Mouse (Mus musculus) lung, postnatal 4 days (tissue): ENCODE measurements at regions not wholly inside any gene's neighbourhood (a gene's known extent, or its start where the extent isn't known, plus 50 kb on each side); places are given as distances from the start of the nearest gene placed in this dataset.

Source experiments
- DNase-seq, 2 experiments: peaks; one replicate each; pipeline ENCODE4 v3.0.0; 2021

DNA sequence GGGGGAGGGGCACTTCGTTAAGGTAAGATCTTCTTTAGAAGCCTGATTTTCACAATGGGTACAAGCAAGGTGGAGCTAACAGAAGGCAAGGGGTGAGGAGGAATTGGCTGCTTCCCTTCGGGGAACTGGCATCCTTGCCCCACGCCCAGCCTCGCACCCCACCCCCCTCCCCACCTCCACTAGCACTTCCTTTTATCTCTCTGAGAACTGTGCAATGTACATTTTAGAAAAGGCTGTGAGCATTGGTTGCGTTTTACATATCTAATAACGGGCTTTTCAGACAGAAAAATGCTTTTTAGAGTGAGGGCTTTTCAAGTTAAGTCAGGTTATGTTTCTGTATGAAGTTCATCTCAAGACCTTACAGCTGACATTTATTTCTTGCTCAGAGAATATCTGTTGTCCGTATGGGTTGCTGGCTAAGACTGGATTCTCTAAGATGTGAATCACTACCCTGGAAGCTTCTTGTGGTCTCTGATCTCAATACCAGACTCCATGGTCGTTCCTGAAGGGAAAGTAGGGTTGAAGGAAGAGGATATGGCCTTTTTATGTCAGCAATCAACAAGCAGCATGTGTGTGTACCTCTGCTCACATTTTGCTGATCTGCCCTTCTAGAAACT is 199.1 kb downstream of the Klf6 start:
- no peak for DNase-seq

DNA sequence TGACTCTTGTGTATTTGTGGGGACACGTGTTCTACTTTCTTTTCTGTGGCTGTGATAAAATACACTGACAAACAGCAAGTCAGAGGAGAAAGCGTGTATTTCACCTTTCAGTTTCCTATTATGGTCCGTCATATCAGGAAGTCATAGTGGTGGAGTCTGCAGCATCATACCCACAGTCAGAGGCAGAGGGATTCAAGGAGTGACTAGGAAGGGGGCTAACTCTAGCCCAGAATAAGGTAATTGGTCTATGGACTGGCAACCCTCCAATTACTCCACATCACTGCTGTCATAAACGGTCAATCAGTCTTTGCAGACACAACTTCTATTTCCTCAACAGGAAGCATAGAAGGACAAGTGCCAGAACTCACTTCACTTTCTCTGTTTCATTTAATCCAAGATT is 201.0 kb downstream of the Klf6 start:
- no peak for DNase-seq

DNA sequence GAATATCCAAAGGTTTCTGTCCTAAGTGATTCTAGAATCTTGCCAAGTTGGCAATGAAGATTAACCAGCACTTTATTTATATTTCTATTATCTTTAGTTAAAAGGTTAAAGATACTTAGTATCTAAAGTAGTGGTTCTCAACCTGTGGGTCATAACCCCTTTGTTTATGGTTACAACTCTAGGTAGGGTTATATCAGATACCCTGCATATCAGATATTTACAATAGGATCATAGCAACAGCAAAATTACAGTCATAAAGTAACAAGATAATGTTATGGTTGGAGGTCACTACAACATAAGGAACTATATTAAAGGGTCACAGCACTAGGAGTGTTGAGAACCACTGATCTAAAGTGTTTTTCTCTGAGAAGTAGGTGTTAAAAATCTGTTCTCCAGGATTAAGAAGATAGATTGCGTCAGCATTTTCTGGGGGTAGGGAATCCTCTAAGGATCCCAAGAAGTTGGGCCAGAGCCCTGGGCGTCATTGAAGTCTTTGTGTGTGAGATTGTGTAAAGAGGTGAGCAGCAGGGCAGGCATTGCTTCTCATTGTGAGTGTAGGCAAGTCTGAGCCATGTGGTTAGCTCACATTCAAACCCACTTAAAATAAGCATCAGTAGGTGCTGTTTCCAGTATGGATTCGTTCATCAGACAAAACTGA is 201.6 kb downstream of the Klf6 start:
- no peak for DNase-seq

DNA sequence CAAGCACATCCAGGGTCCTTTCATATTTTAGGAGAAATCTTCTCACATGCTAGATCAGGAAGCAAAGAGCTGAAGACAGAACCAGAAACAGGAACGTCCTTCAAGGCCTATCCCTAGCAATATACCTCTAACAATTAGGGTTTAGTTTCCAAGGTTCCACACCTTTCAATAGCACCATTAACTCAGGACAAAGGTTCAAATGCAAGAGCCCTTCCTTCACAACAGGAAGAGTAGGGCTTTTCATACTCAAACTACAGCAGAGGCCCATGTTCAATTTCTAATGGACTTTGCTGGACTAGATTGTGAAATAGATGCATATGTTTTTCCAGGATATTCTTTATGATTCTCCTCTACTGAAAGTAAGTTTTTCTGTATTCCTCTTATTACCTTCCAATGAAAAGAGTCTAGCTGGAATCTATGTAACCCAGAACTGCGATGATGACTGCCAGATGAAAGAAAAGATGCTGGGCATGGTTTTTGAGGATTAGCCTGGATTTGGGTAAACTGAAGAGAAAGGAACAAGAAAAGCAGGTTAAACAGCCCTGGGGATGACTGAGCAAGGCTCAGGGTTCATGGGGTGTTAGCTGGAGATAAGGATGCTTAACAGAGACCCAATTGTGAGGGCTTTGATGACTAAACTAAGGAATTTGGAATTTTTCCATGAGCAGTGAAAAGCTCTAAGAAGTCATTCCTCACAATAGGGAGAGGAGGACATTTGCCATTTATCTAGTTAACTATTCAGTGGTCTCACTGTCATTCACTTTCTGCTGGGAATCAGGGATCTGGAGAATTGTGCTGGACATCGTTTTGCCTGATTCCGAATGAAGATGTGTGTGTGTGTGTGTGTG is 215.9 kb downstream of the Klf6 start:
- no peak for DNase-seq

DNA sequence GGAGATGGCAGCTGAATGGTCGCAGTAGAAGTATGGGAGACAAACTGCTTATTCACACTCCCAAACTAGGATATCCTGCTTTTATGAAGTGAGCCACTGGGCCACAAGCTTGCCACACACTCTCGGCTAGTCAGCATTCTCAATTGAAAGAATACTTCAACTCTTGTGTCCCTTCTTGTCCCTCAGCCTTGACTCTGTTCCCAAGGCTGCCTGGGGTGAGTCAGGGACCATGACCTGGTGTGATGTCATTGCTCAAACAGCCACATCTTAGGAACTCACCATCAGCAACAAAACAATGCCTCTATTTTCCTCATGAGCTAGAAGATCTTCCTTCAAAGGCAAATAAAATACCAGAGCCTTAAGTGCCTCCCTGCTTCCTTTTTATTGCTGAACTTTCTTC is 224.6 kb downstream of the Klf6 start:
- DNase-seq = no peak

DNA sequence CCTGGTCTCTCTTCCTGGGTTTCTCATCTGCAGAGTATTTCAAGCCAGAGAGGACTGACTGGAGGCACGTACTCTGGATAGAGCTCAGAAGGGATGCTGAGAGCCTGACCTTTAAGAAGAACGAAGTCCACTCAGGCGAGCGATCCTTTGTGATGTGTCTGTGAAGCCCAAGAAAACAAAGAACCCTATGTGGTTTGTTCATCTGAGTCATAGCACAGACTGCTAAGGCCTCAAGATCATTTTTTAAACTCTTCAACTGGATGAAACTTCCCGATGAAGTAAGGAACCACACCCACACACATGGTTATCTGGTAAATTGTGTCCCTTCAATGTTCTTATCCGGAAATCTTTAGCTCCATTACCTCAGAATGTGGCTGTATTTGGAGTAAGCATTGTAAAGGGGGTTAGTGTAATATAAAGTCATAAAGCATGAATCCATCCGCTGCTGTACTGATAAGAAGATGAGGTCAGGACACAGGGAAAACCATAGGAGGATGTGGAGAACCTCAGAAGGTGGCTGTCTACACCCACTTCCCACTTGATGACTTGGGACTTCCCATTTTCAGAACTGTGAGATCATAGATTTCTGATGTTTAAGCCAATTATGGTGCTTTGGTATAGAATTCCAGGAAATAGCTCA is 247.9 kb downstream of the Klf6 start:
- DNase-seq = no peak

DNA sequence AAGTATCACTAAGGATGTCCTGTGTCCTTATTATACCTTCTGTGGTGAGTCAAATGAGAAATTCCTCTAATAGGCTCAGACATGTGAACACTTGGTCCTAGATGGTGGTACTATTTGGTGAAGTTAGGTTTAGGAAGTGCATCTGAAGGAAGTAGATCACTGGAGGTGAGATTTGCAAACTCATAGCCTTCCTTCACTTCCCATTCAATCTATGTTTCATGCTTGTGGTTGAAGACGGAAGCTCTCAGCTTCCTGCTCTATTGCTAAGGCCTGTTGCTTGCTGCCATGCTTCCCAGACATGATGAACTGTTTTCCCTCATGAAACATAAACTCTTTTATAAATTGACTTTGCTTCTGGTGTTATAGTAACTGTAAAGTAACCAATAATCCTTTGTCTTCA is 258.4 kb downstream of the Klf6 start:
- DNase-seq = no peak

DNA sequence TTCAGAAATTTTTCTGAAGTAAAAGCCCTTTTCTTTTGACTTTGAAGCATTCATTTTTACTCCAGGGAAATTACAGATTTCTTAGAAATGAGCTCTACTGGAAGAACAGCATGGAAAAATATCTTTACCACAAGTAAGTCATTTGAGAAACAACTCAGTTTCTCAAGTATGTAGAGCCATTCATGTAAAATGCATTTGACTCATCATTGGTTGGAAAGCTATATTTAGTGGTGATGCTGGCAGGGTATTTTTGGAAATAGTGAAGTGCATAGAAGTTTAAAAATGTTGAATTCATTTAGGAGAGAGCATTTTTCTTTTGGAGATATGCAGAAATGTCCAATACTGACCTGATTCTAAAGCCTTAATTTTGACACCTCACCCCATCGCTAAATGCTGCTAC is 266.0 kb downstream of the Klf6 start:
- no peak for DNase-seq

DNA sequence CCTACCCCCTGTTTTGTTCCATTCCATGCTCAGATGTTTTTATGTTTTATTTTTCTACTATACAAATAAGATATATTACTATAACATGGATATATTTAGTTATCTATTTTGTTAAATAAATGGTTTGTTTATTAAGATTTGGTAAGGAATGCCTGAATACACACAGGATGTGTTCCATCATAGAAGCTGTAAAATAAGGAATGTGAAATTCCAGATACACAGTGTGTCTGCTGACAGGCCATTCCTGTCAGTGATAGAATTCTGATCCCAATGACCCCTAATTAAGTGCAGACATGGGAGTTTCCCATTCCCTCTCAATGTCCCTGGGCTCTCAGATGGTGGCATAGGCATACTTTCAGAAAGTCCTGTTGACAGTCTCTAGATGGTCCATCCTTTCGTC is 267.6 kb downstream of the Klf6 start:
- DNase-seq = no peak

DNA sequence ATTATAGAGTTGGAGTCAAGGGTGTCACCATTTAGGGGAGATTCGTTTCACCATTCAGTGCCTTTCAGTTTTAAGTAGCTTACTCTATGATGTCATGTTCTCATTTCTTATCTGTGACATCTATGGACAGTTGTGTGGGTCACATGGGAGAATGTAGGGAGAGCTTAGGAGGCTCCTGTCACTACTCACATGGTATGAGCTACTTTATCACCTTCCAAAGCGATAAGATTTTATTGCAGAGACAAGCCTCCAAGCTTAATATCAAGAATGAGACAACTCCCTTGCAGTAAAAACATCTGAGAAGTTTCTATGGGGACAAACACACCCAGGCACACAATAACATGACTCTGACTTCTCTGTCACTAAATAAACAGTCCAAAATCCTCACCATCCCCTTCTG is 270.1 kb downstream of the Klf6 start:
- no peak for DNase-seq

DNA sequence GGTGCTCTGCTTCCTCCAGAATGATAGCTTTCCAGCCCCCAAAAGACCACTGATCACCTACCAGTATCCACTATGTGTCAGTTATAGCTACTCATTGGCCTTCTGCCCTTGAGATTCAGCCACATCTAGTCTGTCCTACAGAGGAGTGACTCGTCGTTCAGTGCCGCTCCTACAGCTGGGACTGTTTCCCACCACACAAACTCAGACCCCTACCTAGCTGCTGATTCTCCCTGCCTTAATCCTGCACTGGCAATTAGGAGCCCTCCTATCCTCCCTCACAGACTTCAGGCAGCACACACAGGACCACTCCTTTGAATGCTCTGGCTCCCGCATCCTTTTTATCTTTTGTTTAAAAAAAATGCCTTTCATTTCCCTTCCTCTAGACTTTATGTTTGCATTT is 275.9 kb downstream of the Klf6 start:
- no peak for DNase-seq

DNA sequence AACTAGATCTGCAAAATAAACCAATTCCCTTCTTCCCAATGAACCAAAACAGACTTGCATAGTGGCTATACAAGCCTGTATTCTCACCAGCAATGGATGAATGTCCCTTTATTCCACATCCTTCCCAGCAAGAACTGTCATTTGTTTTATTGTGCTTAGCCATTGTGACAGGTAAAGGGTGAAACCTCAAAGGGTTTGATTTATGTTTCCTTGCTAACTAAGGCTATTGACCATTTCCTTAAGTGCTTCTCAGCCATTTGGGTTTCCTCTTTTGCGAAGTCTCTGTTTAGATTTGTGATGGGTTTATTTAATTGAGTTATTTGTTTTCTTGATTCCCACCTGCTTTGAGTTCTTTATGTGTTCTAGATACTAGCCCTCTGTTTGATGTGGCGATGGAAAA is 281.5 kb downstream of the Klf6 start:
- DNase-seq = no peak

DNA sequence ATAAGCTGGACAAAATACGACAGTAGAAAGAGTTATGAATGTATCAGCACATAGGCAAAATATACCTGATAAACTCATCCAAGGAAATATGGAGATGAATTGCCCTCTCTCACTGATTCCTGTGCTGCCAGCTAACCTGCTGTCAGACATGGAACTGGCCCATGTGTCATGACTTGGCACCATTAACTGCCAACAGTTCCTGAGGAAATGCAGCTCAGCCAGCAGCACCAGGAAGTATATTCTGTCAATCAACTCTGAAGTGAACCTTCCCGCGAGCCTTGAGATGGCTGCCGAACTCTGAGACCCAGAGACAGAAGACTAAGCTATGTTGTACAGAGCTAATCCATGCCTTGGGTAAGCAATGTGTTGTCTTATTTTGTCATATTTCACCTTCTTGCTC is 292.4 kb downstream of the Klf6 start:
- DNase-seq = peak in 1 of 2 experiments; percentile 18

DNA sequence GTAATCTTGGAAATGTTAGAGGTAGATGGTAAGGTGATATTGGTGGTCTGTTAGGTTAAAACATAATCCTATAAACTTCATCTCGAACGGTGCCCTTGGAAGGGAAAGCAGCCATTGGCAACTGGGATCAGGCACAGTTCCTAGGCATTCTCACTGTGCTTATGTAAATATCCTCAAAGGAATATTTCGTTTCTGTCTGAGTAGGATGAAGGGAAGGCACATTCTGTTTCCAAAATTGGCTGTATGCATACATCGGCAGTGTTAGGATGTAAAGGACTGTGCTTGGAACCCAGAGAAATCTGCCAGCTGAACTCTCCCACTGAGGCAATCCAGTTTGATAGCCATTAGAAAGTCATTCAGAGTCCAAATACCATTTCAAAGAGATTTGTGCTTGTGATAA is 294.9 kb downstream of the Klf6 start:
- no peak for DNase-seq

DNA sequence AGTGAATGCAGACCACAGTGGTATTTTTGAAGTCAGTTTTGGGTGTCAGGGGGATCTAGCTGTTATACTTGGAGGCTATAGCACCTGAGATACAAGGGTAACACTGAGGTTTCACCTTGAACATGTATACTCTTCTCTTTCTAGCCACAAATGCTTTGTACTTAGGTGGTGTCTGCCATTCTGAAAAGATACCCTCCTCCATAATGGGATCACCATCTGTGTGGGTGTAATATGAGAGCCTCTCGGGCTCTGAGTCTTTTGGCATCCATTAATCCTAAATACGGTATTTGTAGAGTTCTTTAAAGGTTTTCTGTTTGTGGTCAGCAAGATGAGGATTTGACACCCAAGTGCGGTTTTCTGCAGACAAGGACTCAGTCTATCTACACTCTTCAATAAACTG is 295.7 kb downstream of the Klf6 start:
- no peak for DNase-seq

DNA sequence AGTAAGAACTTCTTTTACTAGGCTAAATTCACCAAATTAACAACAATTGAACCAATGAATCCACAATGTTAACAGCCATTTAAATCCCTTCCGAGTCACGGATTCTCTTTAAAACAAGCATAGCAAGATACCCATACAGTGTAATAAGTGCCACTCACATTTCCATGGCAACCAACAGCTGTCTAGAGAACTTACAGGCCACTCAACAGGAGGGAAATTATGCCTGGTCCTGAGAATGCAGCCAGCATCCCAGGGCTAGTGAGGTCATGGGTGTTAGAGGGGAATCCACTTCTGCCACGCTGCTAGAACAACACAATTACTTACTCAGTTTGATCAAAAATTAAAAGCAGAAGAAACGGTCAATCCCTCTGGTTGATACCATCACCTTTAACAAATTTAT is 296.7 kb downstream of the Klf6 start:
- no peak for DNase-seq

DNA sequence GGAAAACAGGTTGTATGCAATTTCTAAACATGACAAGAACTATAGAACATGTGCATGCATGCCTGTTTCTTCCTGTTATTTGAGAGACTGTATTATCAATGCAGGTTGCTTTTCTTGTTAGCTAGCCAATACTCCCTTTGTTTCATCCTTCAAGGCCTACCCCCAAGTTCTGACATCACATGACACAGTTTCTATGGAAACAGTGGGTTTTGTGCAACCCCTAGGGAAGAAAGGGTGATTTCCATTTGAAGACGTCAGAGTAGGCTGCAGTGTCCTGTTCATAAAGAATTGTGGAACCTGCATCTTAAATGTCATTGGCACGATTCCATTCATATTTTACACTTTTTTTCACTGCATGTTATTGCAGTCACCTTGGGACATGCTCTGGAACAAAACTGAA is 298.1 kb downstream of the Klf6 start:
- DNase-seq = no peak

DNA sequence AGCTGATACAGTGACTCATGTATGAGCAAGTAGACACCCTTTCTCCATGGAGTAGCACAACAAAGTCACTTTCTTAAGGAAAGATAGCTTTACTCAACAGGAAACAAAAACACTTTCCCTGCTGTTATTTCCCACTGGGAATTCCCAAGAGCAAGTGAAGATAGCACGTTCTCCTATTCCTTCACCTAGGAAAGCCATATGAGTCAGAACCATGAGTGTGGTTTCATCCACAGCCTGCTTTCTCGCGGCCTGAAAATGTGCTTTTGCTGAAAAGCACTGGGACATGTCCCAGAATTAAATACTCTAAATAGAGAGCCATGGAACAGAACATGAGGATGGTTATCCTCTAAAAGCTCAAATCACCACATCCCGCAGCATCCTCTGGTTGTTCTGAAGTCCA is 304.6 kb downstream of the Klf6 start:
- DNase-seq = no peak

DNA sequence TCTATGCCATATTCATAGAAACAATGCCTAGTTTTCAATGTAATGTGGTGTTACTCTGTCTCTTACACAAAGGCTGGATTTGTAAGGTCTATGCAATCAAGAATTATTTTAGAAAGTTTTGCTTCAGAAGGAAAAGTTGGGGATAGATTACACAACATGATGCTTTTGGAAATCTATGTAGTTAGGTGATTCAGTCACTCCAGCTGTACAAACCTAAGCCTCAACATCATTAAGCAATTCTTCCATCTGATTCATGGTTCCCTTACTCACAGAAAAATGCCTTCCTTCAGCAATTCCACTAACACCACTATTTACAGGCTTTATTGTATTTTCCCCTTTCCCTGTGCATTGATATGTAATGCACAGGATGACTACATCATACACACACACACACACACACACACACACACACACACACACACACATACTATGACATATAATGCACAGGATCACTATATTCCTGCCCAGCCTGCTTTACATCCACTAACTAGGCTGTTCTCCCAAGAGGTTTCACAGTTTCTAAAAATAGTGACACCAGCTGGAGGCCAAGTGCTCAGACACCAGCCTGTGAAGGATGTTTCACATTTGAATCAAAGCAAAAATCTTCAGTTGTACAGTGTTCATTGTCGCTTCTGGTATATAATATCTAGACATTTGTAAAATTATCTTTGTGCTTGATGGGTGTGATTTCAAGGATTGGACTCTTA is 305.9 kb downstream of the Klf6 start:
- DNase-seq = no peak

DNA sequence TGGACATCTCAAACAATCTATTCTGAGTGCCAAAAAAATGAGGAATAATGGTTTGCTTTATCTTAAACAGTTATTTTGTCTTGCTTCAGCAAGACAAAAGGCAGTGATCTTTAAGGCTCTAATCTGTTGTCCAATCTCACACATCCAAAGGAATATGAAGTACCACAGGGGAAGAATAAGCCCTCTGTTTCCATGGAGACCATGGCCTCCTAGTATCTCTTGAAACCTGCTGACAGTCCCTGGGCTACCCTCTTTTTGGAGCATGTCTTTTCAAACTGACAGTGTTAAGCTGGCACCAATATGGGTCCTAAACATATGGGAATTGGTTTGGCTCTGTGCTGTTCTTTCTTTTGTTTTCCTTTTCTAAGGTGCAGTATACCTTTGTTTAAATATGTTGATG is 311.8 kb downstream of the Klf6 start:
- DNase-seq = no peak

DNA sequence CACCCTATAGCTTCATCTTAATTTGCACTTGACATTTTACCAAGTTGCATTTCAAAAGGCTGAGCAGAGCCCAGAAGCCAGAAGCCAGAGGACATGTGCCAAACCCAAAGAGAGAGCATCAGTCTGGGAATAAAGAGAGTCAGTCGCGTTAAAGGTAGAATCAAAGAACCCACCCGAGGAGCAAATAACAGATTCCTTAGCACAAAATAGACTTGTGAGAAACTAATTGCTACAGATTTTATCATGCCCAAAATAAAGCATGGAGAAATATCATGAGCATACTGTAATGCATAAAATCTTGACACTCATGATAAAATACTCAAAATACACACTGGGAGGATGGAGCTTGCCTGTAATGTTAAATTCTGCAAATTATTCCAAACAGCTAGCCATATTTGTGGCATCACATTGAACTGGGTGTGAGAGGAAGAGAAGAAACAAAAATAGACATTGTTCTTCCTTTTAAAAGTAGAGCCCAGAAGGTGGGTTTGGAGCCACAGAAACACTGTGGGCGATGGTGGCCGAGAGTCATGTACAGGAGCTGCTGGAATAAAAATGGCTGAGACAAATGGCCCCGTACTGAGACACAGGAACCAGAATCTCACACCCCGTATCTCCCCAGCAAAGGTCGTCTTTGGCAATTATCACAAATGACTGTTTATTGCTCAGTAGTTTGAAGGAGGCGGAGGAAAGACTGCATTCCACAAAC is 317.2 kb downstream of the Klf6 start:
- DNase-seq = no peak

DNA sequence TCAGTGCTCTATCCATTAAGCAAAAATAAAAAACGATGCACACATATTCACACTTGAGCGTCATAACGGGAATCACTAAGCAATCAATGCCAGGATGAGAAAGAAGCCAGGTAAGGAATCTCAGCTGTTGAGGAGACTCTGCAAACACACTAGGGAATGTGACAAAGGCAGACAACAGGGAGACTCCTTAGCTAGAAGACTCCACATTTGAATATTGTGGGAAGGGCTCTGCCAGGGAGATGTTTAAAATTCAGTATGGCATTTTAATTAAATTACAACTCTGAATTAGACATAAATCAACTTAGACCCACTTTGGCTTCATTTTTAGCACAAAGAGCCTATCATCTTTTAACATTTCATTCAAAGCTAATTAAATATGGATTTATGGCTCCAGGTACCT is 327.9 kb downstream of the Klf6 start:
- no peak for DNase-seq

DNA sequence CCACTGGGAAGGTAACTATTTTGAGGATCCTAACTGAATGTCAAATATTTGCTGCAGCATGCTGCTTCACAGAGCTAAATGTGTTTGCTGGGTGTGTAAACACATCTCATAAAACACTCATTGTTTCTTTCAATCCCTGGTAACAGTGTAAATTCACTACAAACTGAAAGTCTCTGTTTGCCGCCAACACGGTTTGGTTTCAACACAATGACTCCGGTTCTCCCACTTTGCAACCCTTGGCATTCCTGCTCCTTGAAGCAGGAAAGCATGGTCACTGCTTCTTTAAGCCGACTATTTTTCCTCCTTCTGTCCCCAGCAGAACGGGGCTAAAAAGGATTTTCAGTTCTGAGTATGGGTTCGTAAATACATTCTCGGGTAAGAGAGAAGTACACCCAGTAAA is 328.3 kb downstream of the Klf6 start:
- DNase-seq = peak; percentile 17 to 29
